Mouse (Mus musculus) kidney, postnatal 10 days (tissue): ENCODE data around the gene Cpvl.
A peak's percentile ranks its signal among the peaks of the same experiment; 100 is the strongest.

Experiments
- DNase-seq: peaks from one replicate; pipeline ENCODE4 v3.0.0; 2021; ENCODE audit warnings: mixed read lengths

The Cpvl gene

DNA sequence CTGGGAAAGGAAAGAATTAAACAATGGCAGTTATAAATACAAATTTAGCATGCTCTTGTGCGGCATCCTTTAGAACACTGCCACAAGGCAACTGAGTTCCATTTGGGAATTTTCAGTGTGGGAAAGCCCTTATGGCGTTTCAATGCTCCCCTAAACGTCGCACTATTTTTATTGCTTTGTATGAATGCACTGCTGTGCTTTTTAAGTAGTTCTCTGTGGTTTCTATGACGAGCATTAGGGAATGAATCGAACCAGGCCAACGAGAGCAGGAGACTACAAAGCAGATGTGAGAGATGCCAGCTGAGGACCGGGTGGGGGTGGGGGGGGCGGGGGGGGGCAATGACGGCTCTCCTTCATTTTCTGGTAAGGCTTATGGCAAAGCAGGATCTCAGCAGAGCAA, 96.8 kb downstream of the Cpvl start:
- DNase-seq, result no peak

DNA sequence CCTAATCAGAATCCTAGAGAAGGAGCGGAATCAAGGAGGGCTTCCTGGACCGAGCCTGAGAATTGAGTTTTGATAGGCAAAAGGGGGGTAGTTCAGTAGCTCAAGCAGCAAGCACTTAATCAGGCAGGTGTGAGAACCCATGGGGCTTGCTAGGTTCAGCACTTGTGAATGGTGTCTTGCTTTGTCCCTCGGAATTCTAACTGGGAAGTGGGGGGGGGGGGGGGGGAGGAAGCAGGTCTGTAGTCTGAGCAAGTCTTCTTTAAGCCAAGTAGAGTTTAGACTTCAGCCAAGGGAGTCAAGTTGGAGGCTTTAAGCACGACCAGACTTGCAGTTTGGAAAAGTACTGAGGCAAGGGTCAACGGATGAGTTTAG, 97.2 kb downstream of the Cpvl start:
- no peak for DNase-seq

DNA sequence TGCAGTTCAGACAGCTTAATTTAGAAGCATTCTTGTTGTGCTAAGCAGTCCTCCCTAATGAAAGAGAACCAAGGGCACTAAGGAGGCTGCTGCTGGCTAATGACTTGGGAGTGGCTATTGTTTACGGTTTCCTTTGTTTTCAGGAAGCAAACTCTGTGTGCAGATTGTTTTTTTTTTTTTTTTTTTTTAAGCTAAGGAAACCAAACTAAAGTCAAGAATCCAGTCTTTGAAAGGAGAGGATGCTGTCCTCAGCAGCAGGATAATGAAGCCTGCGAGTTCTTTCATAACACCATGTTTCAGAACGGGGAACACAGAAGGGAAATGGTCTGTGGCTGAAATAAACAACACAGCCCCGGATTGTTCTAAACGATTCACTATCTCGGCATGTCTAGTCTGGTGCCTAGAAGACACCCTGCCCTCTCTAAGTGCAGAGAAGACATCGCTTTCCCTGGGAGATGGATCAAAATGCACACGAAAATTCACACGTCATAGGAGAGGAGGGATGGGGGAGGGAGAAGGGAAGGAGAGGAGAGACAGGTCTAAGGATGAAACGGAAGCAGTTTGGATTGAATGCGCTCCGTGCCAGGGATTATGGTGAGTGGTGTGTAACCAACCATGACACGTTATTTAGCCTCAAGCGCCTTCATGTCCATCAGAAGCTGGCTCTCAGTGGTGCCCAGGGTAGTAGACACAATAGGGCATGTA, 97.8 kb downstream of the Cpvl start:
- DNase-seq, result peak; percentile 39

DNA sequence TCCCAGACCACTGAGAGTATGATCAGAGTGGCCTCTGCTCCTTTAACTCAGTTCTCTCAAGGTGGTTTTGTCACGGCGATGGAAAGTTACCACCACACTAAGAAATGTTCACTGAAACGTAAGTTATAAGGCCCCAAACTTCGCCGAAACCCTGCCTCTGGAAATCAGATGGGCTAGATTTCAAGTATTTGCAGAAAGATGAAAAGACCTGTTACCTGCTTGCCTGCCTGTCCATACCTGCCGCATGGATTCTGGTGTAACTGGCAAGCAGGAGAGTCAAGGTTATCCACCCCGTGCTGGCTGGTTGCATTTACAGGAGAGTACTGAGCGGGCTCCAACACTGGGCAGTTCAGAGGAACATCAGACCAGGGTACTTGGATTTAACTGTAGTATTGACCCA, 98.9 kb downstream of the Cpvl start:
- no peak for DNase-seq

DNA sequence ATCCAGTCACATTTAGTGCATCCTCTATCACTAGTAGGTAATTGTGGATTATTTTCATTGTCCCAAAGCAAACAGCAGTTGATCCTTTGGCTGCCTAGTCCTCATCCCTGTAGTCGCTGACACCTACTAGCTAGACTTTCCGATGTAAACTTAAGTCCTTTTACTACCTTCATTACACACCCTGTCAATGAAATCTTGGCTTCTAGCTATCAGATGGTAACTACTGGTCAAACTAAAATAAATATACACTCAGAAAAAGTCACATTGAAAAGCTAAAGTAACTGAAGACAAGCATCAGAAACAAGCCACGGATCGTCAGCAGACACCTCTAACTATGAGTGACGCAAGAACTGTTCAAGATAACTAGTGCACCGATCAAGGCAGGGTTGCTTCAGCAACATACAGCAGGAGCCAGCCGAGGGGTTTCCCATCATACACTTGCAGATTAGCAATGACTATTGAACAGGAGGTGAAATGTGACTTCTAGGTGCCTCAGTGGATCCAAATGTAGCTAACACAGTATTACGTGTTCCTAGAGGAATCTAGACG, 103.5 kb downstream of the Cpvl start:
- no peak for DNase-seq

DNA sequence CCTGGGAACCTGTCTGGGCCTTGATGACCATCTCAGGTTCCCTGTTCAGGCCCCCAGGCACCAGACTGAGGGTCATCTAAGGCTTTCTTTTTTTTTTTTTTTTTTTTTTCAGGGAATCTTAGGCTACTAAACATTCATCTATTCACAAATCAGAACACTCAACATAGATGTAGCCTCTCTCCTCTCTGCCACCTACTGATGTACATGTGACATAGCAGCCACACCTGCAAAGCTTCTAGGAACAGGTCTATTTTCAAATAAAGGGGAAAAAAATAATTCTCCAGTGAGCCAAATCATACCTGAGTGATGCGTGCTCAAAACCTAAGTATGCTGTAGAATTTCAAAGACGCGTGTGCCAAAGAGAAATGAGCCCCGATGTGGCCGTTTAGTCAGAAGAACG, 106.6 kb downstream of the Cpvl start:
- DNase-seq, result no peak

DNA sequence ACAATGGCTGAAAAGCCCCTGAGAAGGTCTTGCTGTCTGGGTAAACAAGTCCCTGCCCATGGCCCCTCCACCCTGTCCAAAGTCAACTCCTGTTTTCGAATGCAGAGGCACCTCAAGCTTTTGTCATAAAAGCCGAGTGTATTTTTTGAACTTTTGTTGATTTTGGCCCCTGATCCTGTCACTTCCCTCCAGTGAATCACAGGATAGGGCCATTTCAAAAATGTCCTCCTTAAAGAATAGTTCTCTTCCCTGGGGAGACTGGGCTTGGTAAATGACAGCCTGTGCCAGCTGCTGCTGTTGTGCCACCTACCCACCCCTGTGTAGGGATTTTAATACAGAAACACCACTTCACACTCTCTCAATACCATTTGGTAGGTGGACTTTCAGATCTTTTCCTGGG, 115.5 kb downstream of the Cpvl start:
- no peak for DNase-seq

DNA sequence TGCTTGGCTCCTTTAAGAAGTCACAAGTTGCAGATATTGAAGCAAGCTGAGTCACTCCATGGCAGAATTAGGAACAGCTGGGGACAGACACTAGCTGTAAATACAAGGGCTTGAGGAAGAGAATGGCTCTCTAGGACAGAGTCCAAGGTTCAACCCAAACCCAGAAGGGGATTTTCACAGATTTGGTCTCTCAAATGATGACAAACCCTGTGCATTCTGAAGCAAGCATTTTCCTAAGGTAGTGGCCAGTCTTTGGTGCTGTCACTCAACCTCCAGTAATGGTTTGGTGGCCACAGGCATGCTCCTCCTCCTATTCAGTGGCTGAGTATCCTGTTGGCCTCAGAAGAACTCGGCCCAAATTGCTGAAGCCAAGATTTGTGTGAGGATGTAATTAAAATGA, 119.4 kb downstream of the Cpvl start:
- no peak for DNase-seq

DNA sequence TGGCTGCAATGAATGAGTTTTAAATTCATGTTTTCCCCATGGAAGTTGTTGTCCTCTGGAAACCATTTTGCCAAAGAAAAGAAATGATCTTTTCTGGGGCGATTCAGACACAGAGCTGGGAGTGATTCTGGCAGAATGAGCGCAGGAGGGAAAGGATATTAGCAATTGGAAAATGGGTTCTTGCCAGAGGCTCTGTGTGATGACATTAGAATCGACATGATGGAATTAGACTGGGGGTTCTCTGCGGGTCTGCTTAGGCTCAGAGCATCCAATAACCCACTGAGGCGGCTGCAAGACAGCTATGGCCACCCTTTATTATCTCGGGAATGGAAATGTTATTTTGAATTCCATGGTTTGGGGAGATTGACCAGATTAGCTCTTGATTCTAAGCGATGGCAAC, 120.6 kb downstream of the Cpvl start:
- no peak for DNase-seq

DNA sequence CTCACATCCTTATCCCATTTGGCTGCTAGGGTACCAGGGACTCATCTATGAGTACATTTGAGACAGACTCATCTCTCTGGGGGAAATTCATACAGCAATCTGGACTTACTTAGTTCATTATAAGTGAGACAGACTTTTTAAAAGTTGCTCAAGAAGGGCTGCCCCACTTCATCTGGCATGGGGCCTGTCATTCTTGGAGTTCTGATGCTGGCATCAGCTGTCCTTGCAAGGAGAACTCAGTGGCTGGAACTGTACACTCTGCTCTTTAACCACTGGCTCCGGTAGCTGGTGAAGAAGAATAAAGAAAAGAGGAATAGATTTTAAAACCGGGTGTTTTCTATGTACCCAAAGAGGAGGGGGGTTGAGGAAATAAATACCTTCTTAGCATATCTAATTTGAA, 121.7 kb downstream of the Cpvl start:
- no peak for DNase-seq

DNA sequence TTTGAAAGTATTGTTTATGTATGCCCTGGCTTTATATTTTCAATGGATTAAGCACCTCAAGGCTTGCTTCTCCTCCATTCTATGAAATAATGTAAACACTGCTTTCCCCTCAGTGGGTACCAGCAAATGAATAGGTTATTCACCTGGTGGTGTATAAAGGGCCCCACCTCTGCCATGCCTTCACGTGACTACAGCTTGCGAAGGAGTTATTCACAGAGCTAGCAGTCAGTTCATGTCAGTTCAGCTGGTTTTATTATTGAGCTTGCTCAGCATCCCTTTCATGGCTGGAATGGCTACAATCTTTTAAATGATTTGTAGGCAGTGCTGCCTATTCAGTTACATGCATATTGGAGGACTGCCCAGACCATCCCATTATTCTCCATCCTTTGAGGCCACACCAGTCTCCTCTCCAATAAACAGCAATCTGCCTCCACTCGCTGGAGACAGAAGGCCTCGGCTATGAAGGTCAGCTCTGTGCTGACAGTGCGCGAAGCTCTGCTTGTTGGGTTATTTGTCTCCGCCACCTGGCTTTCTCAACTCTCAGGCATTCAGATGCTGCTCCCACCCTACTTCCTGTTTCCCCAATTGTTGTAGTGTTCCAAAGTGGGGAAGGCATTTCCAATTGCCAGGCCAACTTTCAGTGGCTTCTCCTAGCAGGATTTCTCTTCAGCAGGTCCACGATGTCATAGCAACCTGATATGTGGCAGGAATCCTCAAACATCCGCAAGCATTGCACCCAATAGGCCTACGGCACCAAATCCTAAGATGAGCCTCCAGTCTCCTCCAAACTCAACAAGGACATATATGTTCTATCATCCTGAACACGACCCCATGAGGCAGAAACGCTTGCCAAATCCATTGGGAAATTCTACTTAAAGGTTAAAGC, 123.3 kb downstream of the Cpvl start:
- DNase-seq, result peak; percentile 72

DNA sequence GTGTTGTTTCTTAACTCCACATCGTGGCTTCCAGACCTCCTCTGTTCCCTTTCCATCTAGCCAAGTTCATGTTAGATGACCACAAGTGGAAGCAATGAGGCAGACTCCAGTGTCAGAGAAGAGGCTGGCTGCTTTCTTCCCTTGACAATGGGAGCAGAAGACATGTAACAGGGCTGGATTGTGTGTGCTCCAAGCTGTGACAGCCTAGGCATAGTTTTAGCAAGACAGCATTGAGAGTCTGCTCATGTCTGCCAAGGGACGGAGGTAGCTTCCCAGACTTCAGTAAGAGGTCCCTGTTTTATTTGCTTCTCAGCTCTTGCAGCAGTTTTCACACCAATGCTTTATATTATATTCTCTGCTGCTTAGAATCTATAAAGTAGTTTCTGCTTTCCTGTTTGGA, 124.2 kb downstream of the Cpvl start:
- no peak for DNase-seq

DNA sequence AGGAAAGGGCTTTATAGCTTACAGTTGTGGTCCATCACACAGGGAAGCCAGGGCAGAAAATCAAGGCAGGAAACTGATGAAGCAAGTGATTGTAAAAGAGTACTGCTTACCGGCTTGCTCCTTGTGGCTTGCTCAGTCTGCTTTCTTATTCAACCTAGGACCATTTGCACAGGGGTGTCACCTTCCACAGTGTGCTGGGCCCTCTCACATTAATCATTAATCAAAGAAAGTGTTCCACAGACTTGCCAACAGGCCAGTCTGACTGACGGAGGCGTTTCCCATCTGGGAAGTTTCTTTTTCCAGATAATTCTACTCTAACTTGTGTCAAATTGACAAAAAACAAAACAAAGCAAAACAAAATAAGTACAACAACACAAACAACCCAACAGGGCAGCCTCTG, 124.9 kb downstream of the Cpvl start:
- DNase-seq, result no peak

DNA sequence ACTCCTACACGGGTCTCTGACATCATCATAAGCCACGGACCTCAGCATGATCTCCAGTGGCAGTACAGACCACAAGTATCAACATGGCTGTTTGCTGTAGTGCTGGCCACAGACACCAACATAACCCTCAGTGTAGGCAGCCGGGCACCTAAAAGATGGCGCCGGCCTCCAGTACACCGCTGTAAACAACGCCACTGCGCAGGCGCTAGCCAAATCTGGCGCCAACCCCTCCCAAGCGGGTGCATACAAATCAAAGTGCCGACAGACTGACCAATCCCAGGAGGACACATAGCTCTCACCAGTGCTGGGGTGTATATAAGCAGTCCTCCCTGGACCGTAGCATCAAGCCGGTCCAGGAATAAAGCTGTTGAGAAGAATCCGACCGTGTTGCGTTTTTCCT, 133.8 kb downstream of the Cpvl start:
- DNase-seq, result no peak

DNA sequence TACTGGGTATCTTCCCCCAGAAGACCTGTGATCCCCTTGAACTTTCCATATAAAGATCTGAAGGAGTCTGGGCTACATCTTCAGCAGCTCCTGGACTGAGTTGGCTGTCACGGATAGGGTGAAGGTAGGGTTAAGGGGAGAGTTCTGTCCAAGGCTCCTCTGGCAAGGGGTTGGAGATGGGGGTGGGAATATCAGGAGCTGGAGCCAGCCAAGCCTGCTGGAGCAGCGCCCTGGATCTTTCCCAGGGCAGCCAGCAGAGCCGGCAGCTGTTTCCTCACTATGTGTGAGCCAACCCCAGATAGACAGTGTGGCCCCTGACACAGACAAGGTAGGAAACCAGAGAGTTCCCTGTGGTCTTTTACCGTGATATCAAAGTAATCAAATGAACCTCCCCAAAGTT, 153.3 kb downstream of the Cpvl start:
- peak; percentile 73 for DNase-seq
